Mouse (Mus musculus): Measurements from ENCODE around the gene Snx32. TPM values are rescaled to one million over a fixed set of nuclear protein-coding genes. Genes with fewer than 3 reads are reported as not detected.

Gene Snx32
- polyA plus RNA-seq, 1 experiment, result 92.3 TPM

DNA sequence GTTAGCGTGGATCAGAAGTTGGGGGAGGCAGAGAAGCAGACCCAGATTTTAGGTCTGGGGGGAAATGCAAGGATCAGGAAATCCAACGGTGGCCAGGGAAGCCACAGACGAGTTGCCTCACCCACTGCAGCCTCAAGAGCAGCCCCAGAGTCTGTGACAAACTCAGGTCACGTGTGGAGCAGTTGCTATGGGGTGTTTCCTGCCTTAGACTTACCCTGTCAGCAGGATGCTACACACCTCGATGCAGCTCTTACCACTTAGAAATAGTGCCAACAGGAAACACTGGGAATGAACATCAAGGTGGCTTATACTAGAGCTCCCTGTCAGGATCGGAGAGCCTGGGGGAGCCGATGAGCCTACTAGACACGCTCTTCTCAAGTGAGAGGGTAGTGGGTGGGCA is 22.2 kb upstream of the Snx32 start:
- DNase-seq (ENCODE audit: low read depth), result no peak
- TF ChIP-seq CTCF (IDR thresholded peaks at IDR 0.05; ENCODE audit: borderline replicate concordance, extremely low read depth, insufficient read depth, insufficient read length) (no peak), POLR2A (IDR thresholded peaks at IDR 0.05; ENCODE audit: borderline replicate concordance, extremely low read depth, insufficient read depth, insufficient read length, poor library complexity, severe bottlenecking) (no peak)

DNA sequence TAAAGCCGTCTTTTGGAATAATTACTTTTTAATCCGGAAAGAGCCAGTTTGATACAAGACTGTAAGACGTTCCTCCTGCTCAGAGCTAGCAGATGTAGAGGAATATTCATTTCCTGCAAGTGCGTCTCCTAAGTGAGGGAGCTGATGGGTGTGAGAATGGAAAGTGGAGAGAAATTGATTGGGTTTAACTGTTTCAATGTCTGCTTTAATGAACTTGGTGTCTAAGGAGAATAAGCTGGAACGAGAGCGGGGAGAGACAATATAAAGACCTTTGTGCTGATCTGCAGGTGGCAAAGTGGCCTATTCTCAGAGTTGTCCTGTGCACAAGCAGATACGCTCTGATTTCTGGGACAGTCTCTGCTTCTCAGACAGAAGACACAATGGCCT is 19.8 kb upstream of the Snx32 start:
- TF ChIP-seq POLR2A (IDR thresholded peaks at IDR 0.05; ENCODE audit: borderline replicate concordance, extremely low read depth, insufficient read depth, insufficient read length, poor library complexity, severe bottlenecking) (no peak), CTCF (IDR thresholded peaks at IDR 0.05; ENCODE audit: borderline replicate concordance, extremely low read depth, insufficient read depth, insufficient read length) (no peak)
- peak; percentile 39 for DNase-seq (ENCODE audit: low read depth)

DNA sequence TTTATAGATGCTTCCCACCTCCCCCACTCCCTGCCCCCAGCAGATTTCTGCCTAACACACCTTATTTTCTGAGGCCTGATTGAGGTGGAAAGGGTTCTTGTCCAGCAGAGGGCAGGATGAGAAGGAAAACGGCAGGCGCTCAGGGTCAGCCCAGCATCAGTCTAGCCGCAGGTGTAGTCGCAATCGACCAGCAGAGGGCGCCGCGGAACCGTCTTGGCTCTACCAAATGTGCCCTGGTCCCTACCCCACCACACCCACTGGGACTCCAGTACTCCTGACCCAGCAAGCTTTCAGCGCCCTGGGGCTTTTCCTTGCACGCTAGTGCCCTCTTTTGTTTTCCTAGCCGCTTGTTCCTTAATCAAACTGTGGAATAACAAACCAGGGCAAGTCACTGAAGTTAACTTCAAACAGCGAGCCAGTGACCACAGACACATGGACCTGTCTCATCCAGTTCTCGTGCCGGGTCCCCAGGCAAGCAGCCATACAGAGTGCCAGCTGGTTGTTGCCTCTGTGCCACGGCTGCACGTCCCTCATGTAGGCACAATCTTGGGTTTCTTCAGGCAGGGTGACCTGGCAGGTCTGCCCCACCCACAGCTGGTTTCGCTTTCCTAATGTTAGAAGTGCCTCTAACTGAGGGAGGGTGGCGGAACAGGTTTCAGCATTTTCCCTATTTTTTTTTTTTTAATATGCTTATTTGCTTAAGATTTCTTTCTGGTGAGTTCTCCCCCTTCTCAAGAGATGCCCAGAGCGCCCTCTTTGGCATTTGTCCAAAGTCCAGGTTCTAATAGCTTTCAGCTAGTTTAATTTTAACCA is 19.2 kb upstream of the Snx32 start:
- peak; percentile 90 for DNase-seq (ENCODE audit: low read depth)
- TF ChIP-seq POLR2A (IDR thresholded peaks at IDR 0.05; ENCODE audit: borderline replicate concordance, extremely low read depth, insufficient read depth, insufficient read length, poor library complexity, severe bottlenecking) (no peak), CTCF (IDR thresholded peaks at IDR 0.05; ENCODE audit: borderline replicate concordance, extremely low read depth, insufficient read depth, insufficient read length) (peak; percentile 98)

DNA sequence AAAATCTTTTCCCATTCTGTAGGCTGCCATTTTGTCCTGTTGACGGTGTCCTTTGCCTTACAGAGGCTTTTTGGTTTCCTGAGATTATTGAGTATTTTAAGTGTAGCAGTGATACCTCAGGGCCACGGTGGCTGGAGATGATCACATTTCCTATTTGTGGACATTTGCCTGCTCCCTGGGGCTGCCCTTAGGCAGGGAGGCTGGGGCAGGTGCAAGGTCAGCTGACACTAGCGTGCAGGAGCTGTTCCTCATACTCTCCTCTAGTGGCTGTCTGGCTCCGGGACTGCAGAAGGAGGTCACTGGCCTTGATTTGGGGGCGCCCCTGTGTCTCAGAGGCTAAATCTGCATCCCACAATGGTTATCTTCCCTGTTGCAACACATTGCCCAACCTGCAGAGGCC is 14.9 kb upstream of the Snx32 start:
- no peak for DNase-seq (ENCODE audit: low read depth)
- TF ChIP-seq POLR2A (IDR thresholded peaks at IDR 0.05; ENCODE audit: borderline replicate concordance, extremely low read depth, insufficient read depth, insufficient read length, poor library complexity, severe bottlenecking) (no peak), CTCF (IDR thresholded peaks at IDR 0.05; ENCODE audit: borderline replicate concordance, extremely low read depth, insufficient read depth, insufficient read length) (no peak)

DNA sequence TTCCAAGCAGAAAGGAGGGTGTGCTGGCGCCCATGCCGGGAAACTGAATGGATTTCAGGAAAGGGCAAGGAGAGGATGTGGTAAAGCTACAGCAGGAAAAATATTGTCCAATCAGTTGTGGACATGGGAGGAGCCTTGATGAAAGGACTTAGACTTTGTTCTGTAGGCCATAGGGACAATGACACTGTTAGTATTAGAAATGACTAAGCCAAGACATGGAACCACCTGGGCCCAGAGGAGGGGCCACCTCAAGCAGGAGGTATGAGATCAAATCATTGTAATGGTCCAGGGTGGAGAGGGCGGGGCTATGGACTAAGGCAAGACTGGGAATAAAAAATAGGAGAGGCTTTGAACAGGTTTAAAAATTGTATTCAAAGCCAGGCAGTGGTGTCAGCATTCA is 8.4 kb upstream of the Snx32 start:
- no peak for DNase-seq (ENCODE audit: low read depth)
- TF ChIP-seq POLR2A (IDR thresholded peaks at IDR 0.05; ENCODE audit: borderline replicate concordance, extremely low read depth, insufficient read depth, insufficient read length, poor library complexity, severe bottlenecking), result no peak
- no peak for TF ChIP-seq CTCF (IDR thresholded peaks at IDR 0.05; ENCODE audit: borderline replicate concordance, extremely low read depth, insufficient read depth, insufficient read length)

DNA sequence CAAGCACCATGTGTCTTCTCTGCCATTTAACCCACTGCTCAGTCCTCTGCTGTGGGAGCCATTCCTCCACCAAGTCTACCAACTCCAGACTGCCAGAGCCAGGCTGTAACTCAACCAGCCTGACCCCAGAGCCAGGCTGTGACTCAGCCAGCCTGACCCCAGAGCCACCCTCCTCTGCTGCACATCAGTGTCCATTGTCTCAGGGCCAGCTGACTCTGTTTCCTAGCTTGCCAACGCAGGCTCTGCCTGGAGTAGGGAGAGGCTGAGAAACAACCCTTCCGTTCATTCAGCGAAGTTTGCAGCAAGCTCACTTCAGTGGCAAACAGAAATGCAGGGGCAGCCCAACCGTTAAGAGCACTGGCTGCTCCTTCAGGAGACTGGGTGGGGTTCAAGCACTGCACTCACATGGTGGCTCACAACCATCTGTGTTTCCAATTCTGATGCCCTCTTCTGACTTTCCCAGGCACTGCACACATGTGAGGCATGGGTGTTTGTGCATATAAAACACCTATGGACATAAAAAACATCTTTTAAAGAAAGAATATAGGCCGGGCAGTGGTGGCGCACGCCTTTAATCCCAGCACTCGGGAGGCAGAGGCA is 6.7 kb upstream of the Snx32 start:
- no peak for DNase-seq (ENCODE audit: low read depth)
- no peak for TF ChIP-seq POLR2A (IDR thresholded peaks at IDR 0.05; ENCODE audit: borderline replicate concordance, extremely low read depth, insufficient read depth, insufficient read length, poor library complexity, severe bottlenecking)
- no peak for TF ChIP-seq CTCF (IDR thresholded peaks at IDR 0.05; ENCODE audit: borderline replicate concordance, extremely low read depth, insufficient read depth, insufficient read length)

DNA sequence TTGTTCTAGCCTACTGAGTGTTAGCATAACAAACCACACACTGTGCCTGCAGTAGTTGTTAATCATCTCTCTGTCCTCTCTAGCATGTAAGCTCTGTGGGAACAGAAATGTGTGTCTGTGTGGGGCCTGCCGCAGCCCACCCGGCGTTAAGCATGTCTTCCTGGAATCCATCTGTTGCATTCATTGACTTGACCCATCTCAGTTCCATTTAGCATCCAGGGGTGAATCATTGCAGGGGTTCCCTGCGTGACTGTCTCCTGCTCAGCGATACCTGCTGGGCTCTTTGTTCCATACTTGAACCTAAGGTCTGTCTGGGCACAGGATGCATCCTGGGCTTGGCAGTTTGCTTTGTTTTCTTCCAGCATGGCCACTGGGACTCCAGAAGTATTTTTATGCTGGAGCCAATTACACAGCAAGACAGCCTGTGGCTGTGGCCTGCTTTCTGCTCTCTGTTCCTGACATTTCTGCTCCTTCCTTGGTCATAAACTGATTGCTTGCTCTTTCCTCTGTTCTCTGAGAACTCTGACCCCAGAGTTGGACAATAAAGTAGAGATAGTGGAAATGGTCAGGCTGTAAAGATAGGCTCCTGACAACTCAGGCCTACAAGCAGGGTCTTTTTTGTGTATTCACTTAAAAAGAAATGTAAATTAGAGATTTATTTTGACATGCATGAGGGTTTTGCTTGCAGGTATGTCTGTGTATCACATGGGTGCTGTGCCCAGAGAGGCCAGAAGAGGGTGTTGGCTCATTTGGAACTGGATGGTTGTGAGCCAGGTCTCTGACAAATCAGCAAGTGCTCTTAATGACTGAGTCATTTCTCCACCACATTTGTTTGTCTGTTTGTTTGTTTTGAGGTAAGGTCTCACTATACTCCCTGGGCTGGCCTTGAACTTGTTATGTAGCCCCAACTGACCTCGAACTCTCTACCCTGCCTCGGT is 5.8 kb upstream of the Snx32 start:
- no peak for DNase-seq (ENCODE audit: low read depth)
- TF ChIP-seq CTCF (IDR thresholded peaks at IDR 0.05; ENCODE audit: borderline replicate concordance, extremely low read depth, insufficient read depth, insufficient read length) (no peak), POLR2A (IDR thresholded peaks at IDR 0.05; ENCODE audit: borderline replicate concordance, extremely low read depth, insufficient read depth, insufficient read length, poor library complexity, severe bottlenecking) (no peak)

DNA sequence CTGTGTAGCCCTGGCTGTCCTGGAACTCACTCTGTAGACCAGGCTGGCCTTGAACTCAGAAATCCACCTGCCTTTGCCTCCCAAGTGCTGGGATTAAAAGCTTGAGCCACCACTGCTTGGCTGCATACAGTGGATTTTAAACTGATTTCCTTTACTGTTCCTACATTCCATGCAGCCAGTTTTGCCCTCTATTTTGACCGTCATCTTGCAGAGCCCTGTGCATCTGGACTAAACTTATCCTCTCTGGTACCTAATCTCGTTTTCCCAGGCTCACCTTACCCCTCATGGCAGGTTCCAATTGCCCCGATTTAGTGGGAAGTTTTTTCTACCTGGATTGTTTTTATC is 2.6 kb upstream of the Snx32 start:
- TF ChIP-seq POLR2A (IDR thresholded peaks at IDR 0.05; ENCODE audit: borderline replicate concordance, extremely low read depth, insufficient read depth, insufficient read length, poor library complexity, severe bottlenecking), result no peak
- TF ChIP-seq CTCF (IDR thresholded peaks at IDR 0.05; ENCODE audit: borderline replicate concordance, extremely low read depth, insufficient read depth, insufficient read length), result no peak
- DNase-seq (ENCODE audit: low read depth), result no peak

DNA sequence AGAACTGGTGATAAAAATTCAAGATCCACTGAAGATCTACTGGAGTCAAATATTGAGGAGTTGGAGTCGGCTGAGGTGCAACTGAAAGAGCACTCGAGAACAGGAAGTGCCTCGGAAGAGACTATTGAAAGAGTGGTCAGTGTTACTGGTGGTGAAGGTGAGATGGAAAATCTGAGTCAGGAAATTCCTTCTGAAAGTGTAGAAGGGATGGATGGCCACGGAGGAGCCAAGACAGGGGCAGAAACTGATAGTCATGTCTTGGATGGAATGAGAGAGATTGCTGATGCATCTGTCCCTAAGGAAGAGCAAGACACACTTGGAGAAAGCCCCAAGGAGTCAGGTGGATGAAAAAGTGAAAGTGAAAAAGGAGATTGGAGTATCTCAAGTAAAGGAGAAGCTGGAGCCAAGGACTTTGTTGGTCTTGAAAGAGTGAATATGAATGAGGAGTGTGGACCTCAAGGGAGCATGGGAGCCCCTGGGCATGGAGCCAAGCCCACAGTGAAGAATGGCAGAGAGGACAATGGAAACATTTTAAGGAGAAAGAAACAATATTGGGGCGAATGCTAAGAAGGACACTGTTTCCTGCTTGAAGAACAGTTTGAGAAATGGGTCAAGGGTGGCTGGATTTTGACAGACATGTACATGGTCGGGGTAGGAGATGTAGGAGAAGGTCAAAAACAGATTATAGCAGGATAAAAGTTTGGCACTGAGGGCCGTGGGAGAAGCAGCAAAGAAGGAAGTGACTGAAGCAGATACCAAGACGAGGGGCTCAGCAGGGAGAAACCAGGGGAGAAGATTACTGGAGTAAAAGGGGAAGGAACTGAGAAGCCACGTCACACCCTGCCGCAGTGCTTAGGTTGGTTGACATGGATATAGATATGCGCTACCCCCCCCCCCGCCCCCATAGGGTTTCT is 2.0 kb upstream of the Snx32 start:
- peak; percentile 55 for DNase-seq (ENCODE audit: low read depth)
- TF ChIP-seq POLR2A (IDR thresholded peaks at IDR 0.05; ENCODE audit: borderline replicate concordance, extremely low read depth, insufficient read depth, insufficient read length, poor library complexity, severe bottlenecking), result no peak
- TF ChIP-seq CTCF (IDR thresholded peaks at IDR 0.05; ENCODE audit: borderline replicate concordance, extremely low read depth, insufficient read depth, insufficient read length), result no peak

DNA sequence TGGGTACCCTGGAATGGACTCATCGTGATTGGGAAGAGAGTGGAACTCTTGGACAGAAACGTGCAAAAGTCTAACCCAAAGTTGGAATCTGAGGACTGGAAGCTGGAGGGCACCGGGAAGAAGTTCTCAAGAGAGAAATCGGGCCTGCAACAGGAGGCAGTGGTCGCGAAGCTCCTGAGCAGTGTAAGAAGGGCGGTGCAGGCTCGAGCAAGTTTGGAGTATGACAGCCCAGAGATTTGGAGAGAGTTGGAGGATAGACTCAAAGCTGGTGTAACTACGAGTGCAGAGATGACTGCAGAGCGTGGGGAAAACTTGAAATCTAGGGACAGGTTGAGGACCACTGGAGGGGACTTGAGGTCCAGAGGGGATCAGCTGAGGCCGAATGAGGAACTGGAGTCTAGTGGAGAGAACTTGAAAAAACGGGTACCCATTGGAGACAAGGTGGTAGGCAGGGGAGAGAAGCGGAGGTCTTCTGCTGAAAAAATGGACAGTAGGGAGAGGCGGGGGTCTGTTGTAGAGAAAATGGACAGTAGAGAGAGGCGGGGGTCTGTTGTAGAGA is 815 bp upstream of the Snx32 start:
- DNase-seq (ENCODE audit: low read depth), result no peak
- no peak for TF ChIP-seq POLR2A (IDR thresholded peaks at IDR 0.05; ENCODE audit: borderline replicate concordance, extremely low read depth, insufficient read depth, insufficient read length, poor library complexity, severe bottlenecking)
- TF ChIP-seq CTCF (IDR thresholded peaks at IDR 0.05; ENCODE audit: borderline replicate concordance, extremely low read depth, insufficient read depth, insufficient read length), result no peak

Measured in brain, embryonic 14.5 days (tissue).